Mouse (Mus musculus): ENCODE data around the gene Tmem206.

The Tmem206 gene

GRCm38 (mm10) chr1:191325726-191326232 lies at the start of gene Tmem206:
Gene Tmem206, plus strand, starts transcription at chr1:191325912.
- DNase-seq (ENCODE audit: low spot score in 2 of 2), result peak; percentile 92 to 94

- DNase-seq (ENCODE audit: low spot score in 2 of 2), result no peak
Observed at GRCm38 (mm10) chr1:191276181-191276580, 49.5 kb upstream of the Tmem206 start.

- no peak for DNase-seq (ENCODE audit: low spot score in 2 of 2)
Observed at GRCm38 (mm10) chr1:191277549-191278059, 48.1 kb upstream of the Tmem206 start.

- DNase-seq (ENCODE audit: low spot score in 2 of 2), result no peak
Observed at GRCm38 (mm10) chr1:191278324-191278723, 47.4 kb upstream of the Tmem206 start.

GRCm38 (mm10) chr1:191281171-191281570 lies 44.5 kb upstream of the Tmem206 start:
- DNase-seq (ENCODE audit: low spot score in 2 of 2), result no peak

- no peak for DNase-seq (ENCODE audit: low spot score in 2 of 2)
Observed at GRCm38 (mm10) chr1:191282319-191282718, 43.4 kb upstream of the Tmem206 start.

- no peak for DNase-seq (ENCODE audit: low spot score in 2 of 2)
Observed at GRCm38 (mm10) chr1:191283110-191284040, 42.3 kb upstream of the Tmem206 start.

- DNase-seq (ENCODE audit: low spot score in 2 of 2), result no peak
Observed at GRCm38 (mm10) chr1:191284502-191284901, 41.2 kb upstream of the Tmem206 start.

- DNase-seq (ENCODE audit: low spot score in 2 of 2), result no peak
Observed at GRCm38 (mm10) chr1:191288762-191289161, 37.0 kb upstream of the Tmem206 start.

- peak; percentile 60 to 68 for DNase-seq (ENCODE audit: low spot score in 2 of 2)
Observed at GRCm38 (mm10) chr1:191292348-191292747, 33.4 kb upstream of the Tmem206 start.

GRCm38 (mm10) chr1:191293051-191293450 lies 32.7 kb upstream of the Tmem206 start:
- DNase-seq (ENCODE audit: low spot score in 2 of 2), result no peak

- no peak for DNase-seq (ENCODE audit: low spot score in 2 of 2)
Observed at GRCm38 (mm10) chr1:191293996-191294795, 31.5 kb upstream of the Tmem206 start.

GRCm38 (mm10) chr1:191295784-191296183 lies 29.9 kb upstream of the Tmem206 start:
- DNase-seq (ENCODE audit: low spot score in 2 of 2), result no peak

GRCm38 (mm10) chr1:191296445-191296844 lies 29.3 kb upstream of the Tmem206 start:
- DNase-seq (ENCODE audit: low spot score in 2 of 2), result no peak

- no peak for DNase-seq (ENCODE audit: low spot score in 2 of 2)
Observed at GRCm38 (mm10) chr1:191298304-191298703, 27.4 kb upstream of the Tmem206 start.

- DNase-seq (ENCODE audit: low spot score in 2 of 2), result peak; percentile 38 to 58
Observed at GRCm38 (mm10) chr1:191299215-191299942, 26.3 kb upstream of the Tmem206 start.

GRCm38 (mm10) chr1:191301903-191302302 lies 23.8 kb upstream of the Tmem206 start:
- no peak for DNase-seq (ENCODE audit: low spot score in 2 of 2)

- no peak for DNase-seq (ENCODE audit: low spot score in 2 of 2)
Observed at GRCm38 (mm10) chr1:191303736-191304135, 22.0 kb upstream of the Tmem206 start.

- no peak for DNase-seq (ENCODE audit: low spot score in 2 of 2)
Observed at GRCm38 (mm10) chr1:191304216-191304615, 21.5 kb upstream of the Tmem206 start.

GRCm38 (mm10) chr1:191305610-191306009 lies 20.1 kb upstream of the Tmem206 start:
- no peak for DNase-seq (ENCODE audit: low spot score in 2 of 2)

- DNase-seq (ENCODE audit: low spot score in 2 of 2), result no peak
Observed at GRCm38 (mm10) chr1:191306316-191306715, 19.4 kb upstream of the Tmem206 start.

All from frontal cortex, postnatal 36 days (tissue).